Mouse (Mus musculus) WW6 (cell line): Measurements from ENCODE around the gene Eif2b2.

Experiments used
- DNase-seq: peaks from one replicate; pipeline ENCODE4 v3.0.0-alpha.2; 2013; ENCODE audit warnings: low read depth, low spot score

The Eif2b2 gene

GRCm38 (mm10) chr12:85219236-85219904, at the start of gene Eif2b2:
Gene Eif2b2, plus strand, starts transcription at chr12:85219481.
- peak; percentile 92 for DNase-seq

- DNase-seq, result no peak
Observed at GRCm38 (mm10) chr12:85169877-85170276, 49.4 kb upstream of the Eif2b2 start.

- no peak for DNase-seq
Observed at GRCm38 (mm10) chr12:85170284-85170947, 48.9 kb upstream of the Eif2b2 start.

- DNase-seq, result no peak
Observed at GRCm38 (mm10) chr12:85170948-85171307, 48.4 kb upstream of the Eif2b2 start.

- DNase-seq, result no peak
Observed at GRCm38 (mm10) chr12:85174016-85174415, 45.3 kb upstream of the Eif2b2 start.

- no peak for DNase-seq
Observed at GRCm38 (mm10) chr12:85175087-85175675, 44.1 kb upstream of the Eif2b2 start.

- DNase-seq, result no peak
Observed at GRCm38 (mm10) chr12:85175926-85176845, 43.1 kb upstream of the Eif2b2 start.

- no peak for DNase-seq
Observed at GRCm38 (mm10) chr12:85176846-85177523, 42.3 kb upstream of the Eif2b2 start.

- DNase-seq, result no peak
Observed at GRCm38 (mm10) chr12:85177740-85178239, 41.5 kb upstream of the Eif2b2 start, which contains the start of gene Pgf. Gene Pgf, minus strand, starts transcription at chr12:85177790.

- DNase-seq, result no peak
Observed at GRCm38 (mm10) chr12:85178294-85178693, 41.0 kb upstream of the Eif2b2 start.

GRCm38 (mm10) chr12:85181475-85182344, 37.6 kb upstream of the Eif2b2 start:
- no peak for DNase-seq

GRCm38 (mm10) chr12:85182345-85182643, 37.0 kb upstream of the Eif2b2 start:
- DNase-seq, result no peak

GRCm38 (mm10) chr12:85182898-85183297, 36.4 kb upstream of the Eif2b2 start:
- DNase-seq, result no peak

- DNase-seq, result no peak
Observed at GRCm38 (mm10) chr12:85184118-85184517, 35.2 kb upstream of the Eif2b2 start.

GRCm38 (mm10) chr12:85185810-85186209, 33.5 kb upstream of the Eif2b2 start:
- DNase-seq, result no peak

GRCm38 (mm10) chr12:85186361-85186760, 32.9 kb upstream of the Eif2b2 start:
- DNase-seq, result no peak

- no peak for DNase-seq
Observed at GRCm38 (mm10) chr12:85190290-85190689, 29.0 kb upstream of the Eif2b2 start.

GRCm38 (mm10) chr12:85192461-85193108, 26.7 kb upstream of the Eif2b2 start:
- no peak for DNase-seq

- DNase-seq, result no peak
Observed at GRCm38 (mm10) chr12:85193146-85193545, 26.1 kb upstream of the Eif2b2 start.
